Mouse (Mus musculus) cerebral cortex, adult 2 months (tissue): Measurements from ENCODE around the gene Slc35f2.

Experiments
- WGBS: fragments of 180-500 bp; shearing (Covaris S2); methylation state at CpG from one replicate; pipeline ENCODE4 v1.1.7; 2018; 5-methylcytosine and 5-hydroxymethylcytosine counted together

Slc35f2 gene

GRCm38 (mm10) chr9:53771344-53772021 lies at the start of gene Slc35f2:
Gene Slc35f2 (plus strand): TSS chr9:53771538.
- under 1% methylated on average over 50 of the region's 50 CpGs for WGBS

DNA sequence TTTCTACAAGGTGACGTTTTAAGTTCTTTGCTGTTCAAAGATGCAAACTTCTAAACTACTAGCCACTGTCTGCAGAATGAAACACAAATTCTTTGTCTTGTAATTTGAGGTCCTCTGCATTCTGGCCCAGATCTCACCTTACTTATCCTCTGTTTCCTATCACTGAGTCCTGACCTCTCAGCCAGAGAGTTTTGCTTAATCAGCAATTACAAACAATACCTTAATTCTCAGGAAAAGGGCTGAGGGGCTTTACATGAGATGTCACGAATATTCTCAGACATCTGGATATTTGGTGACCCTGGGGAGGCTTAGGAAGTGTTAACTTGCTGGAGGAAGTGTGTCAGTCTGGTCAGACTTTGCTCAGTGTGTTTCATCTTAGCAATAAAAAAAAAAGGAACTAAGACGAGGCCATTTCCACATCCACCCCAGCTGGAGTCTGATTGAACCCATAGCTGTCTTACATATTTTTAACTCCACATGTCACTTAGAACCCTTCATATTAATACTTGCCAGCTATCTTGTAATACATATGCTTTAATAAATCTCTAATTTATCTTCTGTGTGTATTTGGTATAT lies 30.4 kb upstream of the Slc35f2 start:
- WGBS = 66% methylated on average over 3 of the region's 3 CpGs

- 89% methylated on average over 13 of the region's 13 CpGs for WGBS
Observed at GRCm38 (mm10) chr9:53750411-53750810, 20.9 kb upstream of the Slc35f2 start.

- 64% methylated on average over 5 of the region's 5 CpGs for WGBS
Observed at GRCm38 (mm10) chr9:53750899-53751298, 20.4 kb upstream of the Slc35f2 start.

DNA sequence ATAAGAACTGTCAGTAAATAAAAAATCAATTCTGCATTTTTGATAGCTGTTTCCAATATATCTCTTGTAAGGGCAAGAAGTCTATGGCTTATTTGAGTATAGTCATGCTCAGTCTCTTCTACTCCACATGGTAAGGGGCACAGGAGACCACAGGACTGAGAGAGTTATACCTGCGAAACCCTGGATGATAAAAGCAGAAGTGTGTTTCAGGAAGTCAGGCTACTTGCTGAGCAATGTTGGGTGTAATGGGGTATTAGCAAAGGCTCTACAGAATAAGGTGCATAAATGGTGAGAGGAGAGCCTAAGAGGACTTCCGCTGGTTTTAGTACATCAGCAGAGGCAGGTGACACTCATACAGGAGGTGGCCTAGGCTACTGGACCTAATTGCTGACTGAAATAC lies 13.2 kb upstream of the Slc35f2 start:
- 95% methylated on average over 2 of the region's 2 CpGs for WGBS

DNA sequence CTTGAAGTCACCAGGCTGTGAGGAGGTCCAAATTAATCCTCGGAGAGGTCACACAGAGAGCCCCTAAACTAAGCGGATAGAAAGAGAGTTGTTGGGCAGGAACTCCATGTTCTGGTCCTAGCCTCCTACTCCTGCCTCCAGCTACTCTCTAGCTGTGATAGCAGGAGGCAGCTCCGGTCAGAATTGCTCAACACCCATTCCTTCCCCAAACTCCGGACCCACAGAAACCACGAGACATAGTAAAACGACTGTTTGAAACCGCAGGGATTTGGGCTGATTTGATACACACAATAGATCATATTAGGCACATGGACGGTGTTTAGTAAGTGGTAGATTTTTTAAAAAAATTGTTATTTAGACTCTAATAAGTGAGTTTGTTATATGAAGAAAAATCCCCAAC lies 6.6 kb upstream of the Slc35f2 start:
- WGBS = 88% methylated on average over 8 of the region's 8 CpGs

DNA sequence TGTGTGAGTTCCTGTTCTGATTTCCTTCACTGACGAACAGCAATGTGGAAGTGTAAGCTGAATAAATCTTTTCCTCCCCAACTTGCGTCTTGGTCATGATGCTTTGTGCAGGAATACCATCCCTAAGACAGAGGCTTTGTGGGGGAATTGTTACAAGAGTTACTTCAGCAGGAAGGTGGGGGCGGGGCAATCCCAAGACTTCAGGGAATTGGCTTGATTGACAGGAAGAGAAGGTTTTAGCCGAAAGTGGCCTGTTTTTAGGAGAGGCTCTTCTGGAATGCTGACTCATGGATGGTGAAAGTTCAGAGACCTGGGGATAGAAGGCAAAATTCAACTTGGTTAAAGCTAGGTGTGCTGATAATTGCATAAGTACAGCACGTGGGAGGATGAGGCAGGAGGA lies 2.9 kb upstream of the Slc35f2 start:
- WGBS = 77% methylated on average over 5 of the region's 5 CpGs

DNA sequence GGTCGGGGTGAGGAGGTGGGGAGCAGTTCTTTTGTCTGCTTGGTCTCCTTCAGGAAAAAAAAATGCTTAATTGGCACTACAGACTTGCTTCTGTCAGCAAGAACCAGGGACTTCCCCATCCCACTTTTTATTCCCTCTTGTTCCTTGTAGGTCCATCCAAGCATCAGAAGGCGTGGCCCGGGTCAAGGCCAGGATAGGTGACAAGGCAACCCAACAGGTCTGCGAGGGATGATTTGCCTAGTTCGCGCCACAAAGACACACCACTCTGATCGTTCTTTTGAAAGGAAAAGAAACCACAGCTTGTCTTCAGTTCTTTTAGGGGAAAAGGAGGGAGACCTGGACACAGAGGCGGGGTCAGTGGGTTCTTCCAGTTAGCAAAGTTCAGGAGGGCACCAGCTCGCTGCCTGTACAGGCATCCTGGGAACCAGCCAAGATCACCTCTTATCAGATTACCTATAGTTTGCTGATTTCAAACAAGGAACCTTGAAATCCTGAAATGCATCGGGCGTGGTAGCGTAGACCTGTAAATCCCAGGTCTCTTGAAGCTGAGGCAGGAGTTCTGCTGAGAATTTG lies 481 bp upstream of the Slc35f2 start:
- 62% methylated on average over 12 of the region's 12 CpGs for WGBS

DNA sequence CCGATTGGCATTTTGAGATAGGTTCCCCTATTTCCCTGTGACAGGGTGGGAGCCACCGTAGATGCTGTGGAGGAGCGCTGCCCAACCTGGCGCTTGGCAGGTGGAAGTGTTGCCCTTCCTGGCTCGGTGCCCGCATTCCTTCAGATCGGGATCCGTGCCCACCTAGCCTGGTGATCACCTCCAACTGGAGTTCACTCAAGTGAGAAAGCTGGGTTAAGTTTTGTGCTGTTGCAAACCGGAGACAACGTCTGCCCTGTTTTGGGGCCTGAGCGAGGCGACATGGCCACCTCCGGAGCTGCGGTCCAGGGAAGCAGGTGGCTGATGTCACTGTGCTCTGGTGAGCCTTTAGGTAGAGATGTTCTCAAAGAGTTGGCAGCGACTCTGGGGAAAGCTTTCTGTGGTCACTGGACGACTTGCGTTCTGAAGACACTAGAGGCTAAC lies 803 bp downstream of the Slc35f2 start:
- 4% methylated on average over 17 of the region's 17 CpGs for WGBS

DNA sequence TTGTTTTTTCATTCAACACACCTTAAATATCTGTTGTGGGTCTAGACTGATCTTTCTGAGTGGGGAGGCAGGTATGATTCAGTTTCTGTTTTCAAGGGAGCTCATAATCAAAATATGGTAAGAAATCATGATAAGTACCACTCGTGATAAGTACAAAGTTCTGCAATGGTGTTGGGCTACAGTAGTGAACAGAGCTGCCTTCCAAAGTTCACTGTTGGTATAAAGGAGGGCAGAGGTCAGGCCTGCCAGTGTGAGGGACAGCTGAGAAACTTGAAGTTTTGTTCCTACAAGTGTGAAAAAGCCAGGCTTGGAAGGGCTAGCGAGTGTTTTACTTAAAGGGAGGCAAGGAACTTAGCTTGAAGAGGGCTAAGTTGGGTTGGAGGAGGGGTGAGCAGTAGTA lies 4.2 kb downstream of the Slc35f2 start:
- 94% methylated on average over 2 of the region's 2 CpGs for WGBS

DNA sequence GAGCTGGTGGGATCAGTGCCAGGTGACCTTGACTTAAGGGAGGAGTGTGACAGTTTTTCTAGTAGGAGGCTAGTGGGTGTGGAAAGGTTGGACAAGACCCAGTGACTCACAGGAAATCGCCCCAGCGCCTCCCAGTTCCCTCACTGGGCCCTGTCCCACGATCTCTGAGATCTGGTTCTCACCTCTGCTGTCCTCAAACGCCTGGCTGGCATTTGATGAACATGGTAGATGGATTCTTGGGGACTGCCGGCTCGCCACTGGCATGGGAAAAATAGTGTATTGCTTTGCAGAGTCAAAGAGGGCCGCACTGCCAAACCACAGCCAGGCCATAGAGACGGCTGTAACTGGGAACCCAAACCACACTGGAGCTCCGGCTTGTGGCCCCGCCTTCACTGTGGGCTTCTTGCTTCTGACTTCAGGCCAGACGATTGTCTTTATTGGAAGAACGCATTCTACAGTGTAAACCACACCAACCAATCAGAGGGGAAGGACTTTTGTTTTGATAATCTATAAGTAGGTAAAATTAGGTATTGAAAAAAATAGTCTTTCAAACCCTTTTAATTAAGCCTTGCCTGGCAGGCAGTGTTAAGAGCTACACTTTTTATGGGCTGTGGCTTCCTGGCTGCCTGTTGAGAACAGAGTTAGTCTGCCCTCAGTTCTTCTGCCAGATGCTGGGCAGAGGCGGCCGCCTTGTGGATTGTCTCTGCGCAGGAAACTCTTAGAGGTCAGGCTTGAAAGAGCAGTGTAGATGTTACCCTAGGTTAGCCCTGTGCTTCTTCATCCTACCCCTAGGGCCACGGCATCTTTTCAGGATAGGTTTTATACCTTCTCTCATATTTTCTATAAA lies 15.4 kb downstream of the Slc35f2 start:
- 73% methylated on average over 16 of the region's 16 CpGs for WGBS

DNA sequence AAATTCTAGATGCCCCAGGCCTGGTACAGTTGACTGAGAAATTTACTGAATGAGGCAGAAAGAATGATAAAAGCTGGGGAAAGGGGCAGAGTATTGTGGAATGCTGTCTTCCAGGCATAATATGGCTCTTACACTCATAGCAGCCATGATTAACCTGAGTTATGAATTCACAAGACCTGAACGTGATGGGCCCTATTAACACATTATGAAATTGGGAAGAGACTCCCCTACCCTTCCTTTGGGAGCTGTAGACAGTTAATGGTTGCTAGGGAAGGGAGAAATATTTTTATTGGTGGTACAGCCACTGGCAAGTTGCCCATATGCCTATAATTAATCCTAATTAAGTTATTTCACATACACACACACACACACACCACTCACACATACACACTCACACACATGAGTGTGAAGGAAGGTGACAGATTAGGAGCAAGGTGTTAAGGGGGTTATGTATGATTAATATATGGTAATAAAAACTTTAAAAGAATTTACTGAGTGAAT lies 22.5 kb downstream of the Slc35f2 start:
- WGBS = 66% methylated on average over 1 of the region's 1 CpGs

- 47% methylated on average over 9 of the region's 9 CpGs for WGBS
Observed at GRCm38 (mm10) chr9:53794490-53794889, 23.2 kb downstream of the Slc35f2 start.

DNA sequence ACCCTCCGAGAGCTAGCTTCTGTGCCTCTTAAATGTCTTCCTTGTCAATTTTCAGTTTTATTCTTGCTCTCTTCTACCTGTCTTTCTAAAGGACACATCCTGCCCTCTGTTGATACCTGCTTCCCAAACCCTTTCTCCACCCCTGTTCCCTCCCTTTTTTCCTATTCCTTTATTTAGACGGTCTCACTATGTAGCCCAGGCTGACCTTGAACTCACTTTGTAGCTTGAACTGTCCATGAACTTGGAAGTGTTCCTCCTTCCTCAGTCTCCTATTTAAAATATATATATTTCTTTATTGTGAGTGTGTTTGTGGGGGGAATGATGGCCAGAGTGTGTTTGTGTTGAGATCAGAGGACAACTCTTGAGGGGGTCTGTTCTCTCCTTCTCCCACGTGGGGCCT lies 25.0 kb downstream of the Slc35f2 start:
- WGBS = 79% methylated on average over 3 of the region's 3 CpGs

GRCm38 (mm10) chr9:53797141-53797540 lies 25.8 kb downstream of the Slc35f2 start:
- 81% methylated on average over 2 of the region's 2 CpGs for WGBS

- 96% methylated on average over 7 of the region's 7 CpGs for WGBS
Observed at GRCm38 (mm10) chr9:53802921-53803320, 31.6 kb downstream of the Slc35f2 start.

DNA sequence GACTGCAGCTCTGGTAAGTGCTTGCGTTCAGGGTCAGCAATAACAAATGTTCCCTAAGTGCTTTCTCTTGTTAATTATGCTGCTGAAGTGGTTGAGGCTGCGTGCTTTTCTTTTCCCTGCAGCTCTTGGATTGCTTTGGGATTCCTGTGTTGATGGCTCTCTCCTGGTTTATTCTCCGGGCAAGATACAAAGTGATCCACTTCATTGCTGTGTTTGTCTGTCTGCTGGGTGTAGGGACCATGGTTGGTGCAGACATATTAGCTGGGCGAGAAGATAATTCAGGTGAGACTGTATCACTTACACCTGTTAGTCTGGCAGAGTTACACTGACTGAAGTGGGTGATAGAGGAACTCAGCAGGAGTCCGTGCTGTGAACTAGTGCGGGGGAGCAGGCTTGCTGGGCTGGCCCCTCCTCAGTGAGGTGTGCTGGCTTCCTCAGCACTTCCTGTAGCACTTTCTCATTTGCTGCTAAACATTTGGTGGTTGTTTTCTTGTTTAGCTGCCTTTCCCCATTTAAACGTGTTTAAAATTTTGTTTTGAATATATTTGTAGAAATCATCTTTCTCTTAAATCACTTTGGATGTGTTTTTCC lies 35.3 kb downstream of the Slc35f2 start:
- WGBS = 53% methylated on average over 7 of the region's 7 CpGs

DNA sequence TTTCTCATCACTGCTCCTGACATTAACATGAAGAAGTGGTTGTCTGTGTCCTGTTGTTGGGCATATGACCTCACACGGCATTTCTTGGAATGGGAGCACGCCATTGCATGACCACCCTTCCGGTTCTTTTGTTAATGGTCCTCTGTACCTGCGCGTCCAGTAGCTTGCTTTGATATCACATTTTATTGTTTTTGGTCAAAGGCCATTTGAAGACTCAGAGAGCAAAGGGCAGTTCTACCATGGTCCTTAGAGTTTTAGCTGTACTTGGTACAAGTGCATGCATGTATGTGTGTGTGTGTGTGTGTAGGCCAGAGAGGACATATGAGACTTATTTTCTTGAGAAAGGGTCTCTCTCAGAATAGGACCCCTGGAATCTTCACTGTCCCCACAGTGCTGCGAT lies 42.1 kb downstream of the Slc35f2 start:
- 92% methylated on average over 6 of the region's 6 CpGs for WGBS

DNA sequence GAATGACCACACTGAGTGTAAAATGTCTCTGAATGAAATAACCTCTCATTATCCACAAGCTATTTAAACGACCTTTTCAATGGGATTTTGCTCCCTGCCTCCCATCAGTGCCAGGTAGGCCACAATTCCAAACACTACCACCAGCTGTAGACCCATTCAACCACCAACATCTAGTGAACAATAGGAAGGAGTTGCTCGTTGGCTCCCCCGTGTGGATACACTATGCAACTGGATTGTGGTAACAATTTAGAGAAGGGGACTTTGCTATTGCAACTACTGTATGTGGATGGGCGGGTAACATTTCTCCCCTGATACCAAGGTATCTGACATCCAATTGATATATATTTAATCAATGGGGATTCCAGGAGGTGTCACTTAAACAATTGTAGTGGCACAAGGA lies 47.4 kb downstream of the Slc35f2 start:
- 36% methylated on average over 4 of the region's 4 CpGs for WGBS

DNA sequence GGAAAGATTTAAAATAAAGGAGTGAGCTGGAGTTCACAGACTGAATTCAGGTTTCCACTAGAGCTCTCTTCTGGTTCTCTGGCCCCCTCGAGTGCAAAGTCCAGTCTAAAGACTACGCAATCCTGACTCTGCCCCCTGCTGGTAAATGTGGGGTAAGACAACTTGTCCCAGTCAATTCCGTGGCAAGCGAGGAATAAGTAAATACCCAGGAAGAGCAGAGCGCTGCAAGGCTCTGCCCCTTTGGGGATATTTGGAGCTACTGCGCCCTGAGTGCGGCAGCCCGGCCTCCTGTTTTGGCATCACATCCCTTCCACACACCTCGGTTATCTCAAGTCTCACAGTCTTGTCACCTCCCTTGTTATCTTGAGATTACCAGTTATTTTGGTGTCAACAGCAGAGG lies 54.0 kb downstream of the Slc35f2 start:
- 9% methylated on average over 9 of the region's 9 CpGs for WGBS

GRCm38 (mm10) chr9:53829081-53829865 lies 57.9 kb downstream of the Slc35f2 start:
- WGBS = 13% methylated on average over 14 of the region's 14 CpGs
